Mouse (Mus musculus): ENCODE data around the gene Gm11084.

DNA sequence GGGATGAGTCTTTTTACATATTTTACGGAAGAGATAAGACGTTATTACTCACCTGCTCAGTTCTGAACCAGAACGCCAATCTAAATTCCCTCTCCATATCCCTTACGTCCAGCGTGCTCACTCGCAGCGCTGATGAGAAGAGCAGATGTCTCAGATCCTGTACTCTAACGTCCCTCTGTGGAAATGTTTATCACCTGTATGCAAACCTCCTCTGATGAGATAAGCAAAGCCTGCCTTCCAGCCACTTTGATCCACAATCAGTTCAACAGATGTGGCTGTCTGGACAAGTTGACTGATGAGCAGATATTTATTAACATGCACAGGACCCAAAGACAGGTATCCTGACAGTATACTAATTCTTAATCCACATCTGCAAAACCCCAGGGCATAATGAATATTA, 13.7 kb upstream of the Gm11084 start:
- TF ChIP-seq CTCF (IDR thresholded peaks at IDR 0.05; ENCODE audit: borderline replicate concordance, extremely low read depth, insufficient read depth, insufficient read length) (no peak), POLR2A (IDR thresholded peaks at IDR 0.05; ENCODE audit: borderline replicate concordance, extremely low read depth, insufficient read depth, insufficient read length, poor library complexity, severe bottlenecking) (no peak)
